Mouse (Mus musculus) embryonic fibroblast, embryonic 13.5 days (primary cell): ENCODE measurements around the gene Mipep.

Experiments used
- CTCF ChIP-seq: IDR thresholded peaks from 2 replicates; pipeline ENCODE4 v1.5.1; 2011; ENCODE audit warnings: mild to moderate bottlenecking, control low read depth, low read length, moderate library complexity, borderline replicate concordance; ENCODE audit not compliant: insufficient read depth
- POLR2A ChIP-seq: IDR thresholded peaks from 2 replicates; pipeline ENCODE4 v1.6.1; 2011; ENCODE audit warnings: low read depth, mild to moderate bottlenecking, control low read depth, low read length, moderate library complexity

- no peak for TF ChIP-seq POLR2A
- no peak for TF ChIP-seq CTCF
Observed at GRCm38 (mm10) chr14:60799762-60800728, 15.7 kb downstream of the Mipep start.
